Mouse (Mus musculus) CH12.LX (cell line): ENCODE results near the gene Prrx2.

Experiments used
- CTCF ChIP-seq, 2 experiments: IDR thresholded peaks in 1 of 2; conservative IDR thresholded peaks in 1 of 2; 2 replicates each; pipeline ENCODE4 v1.5.1; 2011 to 2012; ENCODE audit warnings: low read depth in 2 of 2, low read length in 2 of 2, improper control_type of control experiment in 1 of 2, inconsistent platforms in 1 of 2, mild to moderate bottlenecking in 1 of 2, moderate library complexity in 1 of 2
- EP300 ChIP-seq: IDR thresholded peaks from 2 replicates; pipeline ENCODE4 v1.6.1; 2011; ENCODE audit warnings: low read length, improper control_type of control experiment
- GABPA ChIP-seq: IDR thresholded peaks from 2 replicates; pipeline ENCODE4 v1.6.1; 2012; ENCODE audit warnings: low read depth, low read length, improper control_type of control experiment, inconsistent platforms; ENCODE audit not compliant: insufficient replicate concordance
- HCFC1 ChIP-seq: IDR thresholded peaks from 2 replicates; pipeline ENCODE4 v1.6.1; 2012; ENCODE audit warnings: low read depth, mild to moderate bottlenecking, inconsistent platforms, low read length, improper control_type of control experiment
- POLR2A ChIP-seq: IDR thresholded peaks from 2 replicates; pipeline ENCODE4 v1.6.1; 2011; ENCODE audit warnings: low read depth, mild to moderate bottlenecking, improper control_type of control experiment, low read length
- RAD21 ChIP-seq: IDR thresholded peaks from 2 replicates; pipeline ENCODE4 v1.6.1; 2011; ENCODE audit warnings: low read depth, mild to moderate bottlenecking, low read length, improper control_type of control experiment, moderate library complexity
- SIN3A ChIP-seq: IDR thresholded peaks from 2 replicates; pipeline ENCODE4 v1.6.1; 2012; ENCODE audit warnings: low read length, improper control_type of control experiment, inconsistent platforms
- TCF12 ChIP-seq: IDR thresholded peaks from 2 replicates; pipeline ENCODE4 v1.6.1; 2014; ENCODE audit warnings: low read depth, mild to moderate bottlenecking, inconsistent platforms, low read length, improper control_type of control experiment
- USF2 ChIP-seq: conservative IDR thresholded peaks from 2 replicates; pipeline ENCODE4 v1.6.1; 2011; ENCODE audit warnings: low read depth, low read length, improper control_type of control experiment
- ZC3H11A ChIP-seq: IDR thresholded peaks from 2 replicates; pipeline ENCODE4 v1.6.1; 2012; ENCODE audit warnings: low read depth, mild to moderate bottlenecking, inconsistent platforms, low read length, improper control_type of control experiment

- TF ChIP-seq SIN3A = no peak
- no peak for TF ChIP-seq TCF12
- no peak for TF ChIP-seq ZC3H11A
- TF ChIP-seq POLR2A = no peak
- no peak for TF ChIP-seq USF2
- no peak for TF ChIP-seq GABPA
- TF ChIP-seq CTCF (conservative IDR thresholded peaks at IDR 0.05 in 1 of 2, IDR thresholded peaks at IDR 0.05 in 1 of 2; ENCODE audit: low read depth in 2 of 2, low read length in 2 of 2) = no peak
- TF ChIP-seq EP300 = no peak
- TF ChIP-seq RAD21 = no peak
- no peak for TF ChIP-seq HCFC1
Measured at GRCm38 (mm10) chr2:30795271-30795888, 39.4 kb upstream of the Prrx2 start.
